Comparison of ENCODE assay signal across 14 mouse cellular contexts in the genomic region with DNA sequence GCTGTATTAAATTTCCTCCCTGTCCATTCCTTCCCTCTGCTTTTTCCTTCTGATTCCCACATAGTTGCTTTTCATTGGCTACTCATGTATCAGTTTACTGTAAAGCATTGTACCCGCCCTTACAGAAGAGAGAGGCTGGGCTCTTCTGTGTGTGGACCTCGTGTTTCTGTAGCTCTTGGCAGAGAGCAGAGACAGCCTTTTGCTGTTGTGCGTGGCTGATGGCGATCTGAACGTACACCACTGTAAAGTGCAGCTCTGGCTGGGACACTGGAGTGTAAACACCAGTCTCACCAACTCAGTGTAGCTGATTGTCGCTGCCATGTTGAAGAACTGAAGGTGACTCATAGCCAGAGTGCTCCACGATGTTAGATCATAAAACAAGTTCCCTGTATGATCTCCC. TPM values are rescaled to one million over a fixed set of nuclear protein-coding genes. Genes with fewer than 3 reads are reported as not detected.
DNase-seq lines count a peak whose midpoint lies in the region; ATAC-seq and TF ChIP-seq lines count a peak whose summit lies in the region.
"Had no signal": no experiment of that assay in that cellular context is flagged by ENCODE, and none has a peak within 500 bp of the region (broad histone marks: within the 10 kb centered on the region; RNA-seq: fewer than 3 reads in every experiment).

No protein-coding gene starts in this region.

- ATAC-seq in forebrain, postnatal 0 days, result no peak
- ATAC-seq in forebrain, embryonic 16.5 days, result no peak
- ATAC-seq in liver, embryonic 16.5 days (ENCODE audit: low read depth), result peak; percentile 21; the same call in 1 of the 2 replicates
- no peak for ATAC-seq in liver, embryonic 12.5 days
- peak; percentile 54; the same call in 1 of the 2 replicates for ATAC-seq in intestine, postnatal 0 days

- H3K9ac ChIP-seq in forebrain, postnatal 0 days, result no peak overlapping the region
- no peak overlapping the region for H3K9ac ChIP-seq in forebrain, embryonic 16.5 days (replicated peaks; ENCODE audit: low read depth, low read length)
- H3K9ac ChIP-seq in liver, embryonic 16.5 days (ENCODE audit: low read depth, low read length), result no peak overlapping the region
- H3K9ac ChIP-seq in liver, embryonic 12.5 days, result no peak overlapping the region
- no peak overlapping the region for H3K9ac ChIP-seq in intestine, postnatal 0 days (ENCODE audit: low read depth, low read length)

- no peak overlapping the region for H3K4me3 ChIP-seq in forebrain, postnatal 0 days (ENCODE audit: low read depth, low read length)
- H3K4me3 ChIP-seq in forebrain, embryonic 16.5 days (replicated peaks; ENCODE audit: low read length), result no peak overlapping the region
- H3K4me3 ChIP-seq in liver, embryonic 16.5 days (ENCODE audit: low read depth, low read length), result no peak overlapping the region
- no peak overlapping the region for H3K4me3 ChIP-seq in liver, embryonic 12.5 days
- no peak overlapping the region for H3K4me3 ChIP-seq in intestine, postnatal 0 days (ENCODE audit: low read depth, low read length)
- H3K4me3 ChIP-seq: erythroblast, embryonic 14.5 days had no signal

- H3K36me3 ChIP-seq in forebrain, postnatal 0 days (ENCODE audit: insufficient read depth), result no peaks in the 10 kb centered on the region
- no peaks in the 10 kb centered on the region for H3K36me3 ChIP-seq in forebrain, embryonic 16.5 days (ENCODE audit: control insufficient read depth, insufficient read depth)
- no peaks in the 10 kb centered on the region for H3K36me3 ChIP-seq in liver, embryonic 16.5 days (ENCODE audit: control insufficient read depth, insufficient read depth)
- H3K36me3 ChIP-seq in liver, embryonic 12.5 days, result no peaks in the 10 kb centered on the region
- 0 out of 2 replicates have a peak, but pooled peaks cover 3% of the 10 kb centered on the region for H3K36me3 ChIP-seq in intestine, postnatal 0 days (ENCODE audit: control insufficient read depth, insufficient read depth)

- DNase-seq in forebrain, postnatal 0 days, result no peak
- DNase-seq in NIH3T3 (ENCODE audit: low read depth), result peak; percentile 57
- no peak for DNase-seq in cerebellum, adult 11-12 months
- DNase-seq in adrenal gland, adult (ENCODE audit: inconsistent age in 2 of 2, low spot score in 1 of 2), result no peak
- DNase-seq: adrenal gland, adult 8-10 months; B cell, adult 2 months; cerebellum, adult 11 months; gastrocnemius, postnatal 10 days; thymus, postnatal 4 days had no signal

- H3K9me3 ChIP-seq in forebrain, postnatal 0 days (ENCODE audit: low read length), result no peaks in the 10 kb centered on the region
- H3K9me3 ChIP-seq in forebrain, embryonic 16.5 days (ENCODE audit: control insufficient read depth, low read length), result no peaks in the 10 kb centered on the region
- no peaks in the 10 kb centered on the region for H3K9me3 ChIP-seq in liver, embryonic 16.5 days (replicated peaks; ENCODE audit: control insufficient read depth, low read length)
- no peaks in the 10 kb centered on the region for H3K9me3 ChIP-seq in liver, embryonic 12.5 days (replicated peaks)
- H3K9me3 ChIP-seq in intestine, postnatal 0 days (ENCODE audit: control insufficient read depth), result no peaks in the 10 kb centered on the region

- H3K4me1 ChIP-seq in forebrain, postnatal 0 days (ENCODE audit: insufficient read depth), result peaks cover 13% of the 10 kb centered on the region
- H3K4me1 ChIP-seq in forebrain, embryonic 16.5 days (replicated peaks; ENCODE audit: control insufficient read depth, insufficient read depth, low read length), result peaks cover 27% of the 10 kb centered on the region
- H3K4me1 ChIP-seq in liver, embryonic 16.5 days (ENCODE audit: control insufficient read depth, low read depth, low read length), result no peaks in the 10 kb centered on the region
- no peaks in the 10 kb centered on the region for H3K4me1 ChIP-seq in liver, embryonic 12.5 days
- no peaks in the 10 kb centered on the region for H3K4me1 ChIP-seq in intestine, postnatal 0 days (replicated peaks; ENCODE audit: control insufficient read depth, insufficient read depth, low read length)

- H3K27ac ChIP-seq in forebrain, postnatal 0 days (ENCODE audit: low read depth, low read length), result peak overlapping the region; percentile 50
- H3K27ac ChIP-seq in forebrain, embryonic 16.5 days (ENCODE audit: low read length), result no peak overlapping the region
- H3K27ac ChIP-seq in liver, embryonic 16.5 days (ENCODE audit: low read length), result no peak overlapping the region
- H3K27ac ChIP-seq in liver, embryonic 12.5 days, result no peak overlapping the region
- peak overlapping the region; percentile 35; the same call in 1 of the 2 replicates for H3K27ac ChIP-seq in intestine, postnatal 0 days (ENCODE audit: low read depth, low read length)

- 37% methylated on average over 7 of the region's 7 CpGs for WGBS in forebrain, postnatal 0 days
- 39% methylated on average over 7 of the region's 7 CpGs for WGBS in forebrain, embryonic 16.5 days
- WGBS in liver, embryonic 16.5 days (ENCODE audit: insufficient replicate concordance), result 48% methylated on average over 7 of the region's 7 CpGs
- 62% methylated on average over 7 of the region's 7 CpGs for WGBS in liver, embryonic 12.5 days (ENCODE audit: insufficient replicate concordance)
- WGBS in intestine, postnatal 0 days, result 19% methylated on average over 7 of the region's 7 CpGs

- H3K27me3 ChIP-seq in forebrain, postnatal 0 days (ENCODE audit: insufficient read depth, low read length), result no peaks in the 10 kb centered on the region
- no peaks in the 10 kb centered on the region for H3K27me3 ChIP-seq in forebrain, embryonic 16.5 days (replicated peaks; ENCODE audit: control insufficient read depth, insufficient read depth, low read length)
- no peaks in the 10 kb centered on the region for H3K27me3 ChIP-seq in liver, embryonic 16.5 days (ENCODE audit: control insufficient read depth, insufficient read depth, low read depth, low read length)
- no peaks in the 10 kb centered on the region for H3K27me3 ChIP-seq in liver, embryonic 12.5 days (replicated peaks)
- H3K27me3 ChIP-seq in intestine, postnatal 0 days (replicated peaks; ENCODE audit: control insufficient read depth, insufficient read depth, low read length), result no peaks in the 10 kb centered on the region

- no peak for TF ChIP-seq CTCF in forebrain, postnatal 0 days (IDR thresholded peaks at IDR 0.05; ENCODE audit: low read depth)
- no peak for TF ChIP-seq CTCF in intestine, postnatal 0 days (IDR thresholded peaks at IDR 0.05; ENCODE audit: low read depth)

- H3K4me2 ChIP-seq in forebrain, postnatal 0 days (ENCODE audit: low read depth), result no peak overlapping the region
- no peak overlapping the region for H3K4me2 ChIP-seq in forebrain, embryonic 16.5 days (ENCODE audit: low read length)
- H3K4me2 ChIP-seq in liver, embryonic 16.5 days (ENCODE audit: low read depth, low read length), result no peak overlapping the region
- H3K4me2 ChIP-seq in liver, embryonic 12.5 days, result no peak overlapping the region
- peak overlapping the region; percentile 32; the same call in 1 of the 2 replicates for H3K4me2 ChIP-seq in intestine, postnatal 0 days (replicated peaks; ENCODE audit: low read depth)

RNA-seq across cellular contexts. Expression of a gene that starts 54.2 kb away (rescaled TPM):
- total RNA-seq in forebrain, postnatal 0 days (2014; rRNA removed), result 32.0 and 34.0 TPM in 2 replicates
- 9.7 and 15.9 TPM in 2 replicates for polyA plus RNA-seq in forebrain, postnatal 0 days (2015; fragmentation: Nextera tagmentation; extraction: Ambion mirVana)
- polyA plus RNA-seq in forebrain, embryonic 16.5 days (2015; fragmentation: Nextera tagmentation; extraction: Ambion mirVana), result 27.7 and 33.5 TPM in 2 replicates
- 4.2 and 5.5 TPM in 2 replicates for polyA plus RNA-seq in liver, embryonic 16.5 days (2015; fragmentation: Nextera tagmentation; extraction: Ambion mirVana)
- polyA plus RNA-seq in liver, embryonic 12.5 days (2016; fragmentation: Nextera tagmentation; extraction: Ambion mirVana), result 12.4 and 12.8 TPM in 2 replicates
- polyA plus RNA-seq in intestine, postnatal 0 days (2015; fragmentation: Nextera tagmentation; extraction: Ambion mirVana), result 17.9 and 18.0 TPM in 2 replicates

Comparison
In these comparisons a context has a peak if more than half of its experiments do, and no peak if none do; other contexts are left out.
1. ATAC-seq: peak in liver, embryonic 16.5 days (single experiment) and intestine, postnatal 0 days (single experiment); none in forebrain, postnatal 0 days (single experiment), forebrain, embryonic 16.5 days (single experiment) and liver, embryonic 12.5 days (single experiment).
2. H3K27ac ChIP-seq: peak in forebrain, postnatal 0 days (single experiment) and intestine, postnatal 0 days (single experiment); none in forebrain, embryonic 16.5 days (single experiment), liver, embryonic 16.5 days (single experiment) and liver, embryonic 12.5 days (single experiment).